Mouse (Mus musculus) MEL (cell line): ENCODE results near the gene Gtf3c6.

Experiments used
- CTCF ChIP-seq, 3 experiments: IDR thresholded peaks in 2 of 3; conservative IDR thresholded peaks in 1 of 3; 2 replicates each; pipeline ENCODE4 v1.5.1; 2011 to 2012; ENCODE audit warnings: low read length in 3 of 3, low read depth in 2 of 3, mild to moderate bottlenecking in 2 of 3, improper control_type of control experiment in 1 of 3, inconsistent platforms in 1 of 3, mixed read lengths in 1 of 3, moderate library complexity in 1 of 3; ENCODE audit not compliant: control insufficient read depth in 1 of 3, insufficient read depth in 1 of 3, poor library complexity in 1 of 3, severe bottlenecking in 1 of 3
- ELF1 ChIP-seq: IDR thresholded peaks from 2 replicates; pipeline ENCODE4 v1.6.1; 2014; ENCODE audit warnings: low read depth, mild to moderate bottlenecking, inconsistent platforms, low read length, improper control_type of control experiment, moderate library complexity
- EP300 ChIP-seq, 2 experiments: IDR thresholded peaks; 2 replicates each; pipeline ENCODE4 v1.6.1; 2011; ENCODE audit warnings: improper control_type of control experiment in 2 of 2, low read length in 2 of 2, low read depth in 1 of 2, mild to moderate bottlenecking in 1 of 2
- ETS1 ChIP-seq: IDR thresholded peaks from 2 replicates; pipeline ENCODE4 v1.6.1; 2012; ENCODE audit warnings: low read depth, mild to moderate bottlenecking, inconsistent platforms, low read length, improper control_type of control experiment, moderate library complexity
- GATA1 ChIP-seq: IDR thresholded peaks from 2 replicates; pipeline ENCODE4 v1.6.1; 2011; ENCODE audit warnings: low read depth, low read length, improper control_type of control experiment
- MAZ ChIP-seq: IDR thresholded peaks from 2 replicates; pipeline ENCODE4 v1.6.1; 2012; ENCODE audit warnings: low read depth, mild to moderate bottlenecking, inconsistent platforms, low read length, improper control_type of control experiment
- NELFE ChIP-seq: IDR thresholded peaks from 2 replicates; pipeline ENCODE4 v1.6.1; 2011; ENCODE audit warnings: low read depth, low read length, improper control_type of control experiment
- POLR2A ChIP-seq, 2 experiments: IDR thresholded peaks; 2 replicates each; pipeline ENCODE4 v1.6.1; 2011 to 2012; ENCODE audit warnings: low read length in 2 of 2, mild to moderate bottlenecking in 2 of 2, control low read depth in 1 of 2, improper control_type of control experiment in 1 of 2, low read depth in 1 of 2, moderate library complexity in 1 of 2; ENCODE audit not compliant: control insufficient read depth in 1 of 2, insufficient read depth in 1 of 2, poor library complexity in 1 of 2
- POLR2AphosphoS2 ChIP-seq: IDR thresholded peaks from 2 replicates; pipeline ENCODE4 v1.6.1; 2011; ENCODE audit warnings: low read length, improper control_type of control experiment
- TAL1 ChIP-seq: IDR thresholded peaks from 2 replicates; pipeline ENCODE4 v1.6.1; 2012; ENCODE audit warnings: mild to moderate bottlenecking, inconsistent platforms, low read length, moderate library complexity, mixed read lengths
- USF2 ChIP-seq, 2 experiments: IDR thresholded peaks; 2 replicates each; pipeline ENCODE4 v1.6.1; 2011 to 2012; ENCODE audit warnings: improper control_type of control experiment in 2 of 2, low read length in 2 of 2, borderline replicate concordance in 1 of 2, inconsistent platforms in 1 of 2, low read depth in 1 of 2, mild to moderate bottlenecking in 1 of 2; ENCODE audit not compliant: insufficient read depth in 1 of 2

- TF ChIP-seq TAL1 = no peak
- TF ChIP-seq ETS1 = no peak
- no peak for TF ChIP-seq USF2 (IDR thresholded peaks at IDR 0.05; ENCODE audit: borderline replicate concordance in 1 of 2, insufficient read depth in 1 of 2, low read depth in 1 of 2, low read length in 2 of 2)
- no peak for TF ChIP-seq EP300 (IDR thresholded peaks at IDR 0.05; ENCODE audit: low read depth in 1 of 2, low read length in 2 of 2)
- no peak for TF ChIP-seq CTCF (IDR thresholded peaks at IDR 0.05 in 2 of 3, conservative IDR thresholded peaks at IDR 0.05 in 1 of 3; ENCODE audit: control insufficient read depth in 1 of 3, insufficient read depth in 1 of 3, low read depth in 2 of 3, low read length in 3 of 3, poor library complexity in 1 of 3, severe bottlenecking in 1 of 3)
- peak; percentile 87 to 91 for TF ChIP-seq POLR2A (IDR thresholded peaks at IDR 0.05; ENCODE audit: control insufficient read depth in 1 of 2, insufficient read depth in 1 of 2, low read depth in 1 of 2, low read length in 2 of 2, poor library complexity in 1 of 2)
- TF ChIP-seq MAZ = no peak
- TF ChIP-seq GATA1 = no peak
- no peak for TF ChIP-seq NELFE
- no peak for TF ChIP-seq ELF1
- no peak for TF ChIP-seq POLR2AphosphoS2
Measured at GRCm38 (mm10) chr10:40257414-40258255, at the start of gene Gtf3c6.
